Mouse (Mus musculus) neural tube, embryonic 13.5 days (tissue): ENCODE measurements at regions not wholly inside any gene's neighbourhood (a gene's known extent, or its start where the extent isn't known, plus 50 kb on each side); places are given as distances from the start of the nearest gene placed in this dataset.

ENCODE experiments used
- ATAC-seq: fragments of 200-750 bp; cut with Nextera tagmentation; 2 replicates; pipeline ENCODE4 v1.8.0; 2017; ENCODE audit warnings: low read depth, mild to moderate bottlenecking, moderate TSS enrichment, moderate library complexity
- H3K27ac ChIP-seq: fragments of 300-500 bp; sonication (generic); replicated peaks from 2 replicates; pipeline ENCODE4 v1.5.1; 2015; ENCODE audit warnings: moderate library complexity, mild to moderate bottlenecking, inconsistent platforms
- H3K27me3 ChIP-seq: fragments of 300-500 bp; sonication (generic); 2 replicates; pipeline ENCODE4 v1.6.1; 2015; ENCODE audit warnings: mild to moderate bottlenecking, inconsistent platforms
- H3K36me3 ChIP-seq: fragments of 300-500 bp; sonication (generic); 2 replicates; pipeline ENCODE4 v1.6.1; 2015; ENCODE audit warnings: mild to moderate bottlenecking, inconsistent platforms
- H3K4me1 ChIP-seq: fragments of 300-500 bp; sonication (generic); replicated peaks from 2 replicates; pipeline ENCODE4 v1.6.1; 2015; ENCODE audit warnings: inconsistent platforms
- H3K4me2 ChIP-seq: fragments of 300-500 bp; sonication (generic); 2 replicates; pipeline ENCODE4 v1.6.1; 2015; ENCODE audit warnings: inconsistent platforms, mild to moderate bottlenecking, moderate library complexity
- H3K4me3 ChIP-seq: fragments of 300-500 bp; sonication (generic); 2 replicates; pipeline ENCODE4 v1.5.1; 2015; ENCODE audit warnings: mild to moderate bottlenecking, inconsistent platforms
- H3K9ac ChIP-seq: fragments of 300-500 bp; sonication (generic); 2 replicates; pipeline ENCODE4 v1.6.1; 2015; ENCODE audit warnings: moderate library complexity, mild to moderate bottlenecking, inconsistent platforms
- H3K9me3 ChIP-seq: fragments of 300-500 bp; sonication (generic); 2 replicates; pipeline ENCODE4 v1.6.1; 2016; ENCODE audit warnings: inconsistent platforms
- WGBS: fragments of 180-500 bp; shearing (Covaris S2); methylation state at CpG from one replicate; pipeline ENCODE4 v1.1.7; 2015; 5-methylcytosine and 5-hydroxymethylcytosine counted together

DNA sequence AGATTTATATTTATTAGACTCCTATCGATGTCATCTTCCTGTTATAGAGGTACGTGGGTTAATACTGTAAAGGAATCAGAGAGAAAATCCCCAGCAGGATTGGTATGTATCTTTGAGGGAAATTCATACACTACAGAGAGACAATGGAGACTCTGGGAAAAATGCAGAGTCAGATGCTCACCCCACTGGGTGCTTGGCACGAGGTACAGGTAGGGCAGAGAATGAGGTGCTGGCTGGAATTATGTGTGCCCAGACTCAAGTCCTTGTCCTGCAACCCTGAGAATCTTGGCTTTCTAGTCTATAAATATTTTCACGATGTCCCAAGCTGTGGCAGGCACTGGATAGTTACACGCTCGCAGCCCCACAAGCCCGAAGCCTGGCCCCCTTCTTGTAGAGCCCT is 57.8 kb upstream of the Cry1 start:
- H3K4me1 ChIP-seq, result no peaks in the 10 kb centered on the region
- no peak overlapping the region for H3K27ac ChIP-seq
- 90% methylated on average over 7 of the region's 7 CpGs for WGBS
- H3K36me3 ChIP-seq, result no peaks in the 10 kb centered on the region
- no peak overlapping the region for H3K9ac ChIP-seq
- no peak for ATAC-seq
- H3K4me2 ChIP-seq, result no peak overlapping the region
- no peaks in the 10 kb centered on the region for H3K9me3 ChIP-seq
- no peak overlapping the region for H3K4me3 ChIP-seq
- no peaks in the 10 kb centered on the region for H3K27me3 ChIP-seq

DNA sequence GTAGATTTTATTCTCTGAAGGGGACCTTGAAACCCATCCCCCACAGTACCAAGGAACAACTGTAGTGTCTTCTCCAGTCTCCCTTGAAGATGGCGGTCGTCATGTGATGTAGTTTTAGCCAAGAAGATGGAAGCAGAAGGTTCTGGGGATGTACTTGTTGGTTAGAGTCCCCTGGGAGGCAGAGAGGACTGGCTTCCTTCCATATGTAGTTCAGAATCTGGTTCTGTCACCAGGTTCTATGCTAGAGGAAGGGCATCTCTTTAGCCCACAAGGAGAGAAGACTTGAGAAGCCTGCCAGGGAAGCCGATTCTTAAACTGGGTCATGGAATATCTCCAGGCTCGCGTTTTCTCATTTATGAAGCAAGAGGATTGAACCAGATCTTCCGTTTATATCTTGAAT is 58.7 kb upstream of the Cry1 start:
- H3K27me3 ChIP-seq, result no peaks in the 10 kb centered on the region
- H3K27ac ChIP-seq, result no peak overlapping the region
- no peak for ATAC-seq
- WGBS, result 90% methylated on average over 6 of the region's 6 CpGs
- no peaks in the 10 kb centered on the region for H3K4me1 ChIP-seq
- no peak overlapping the region for H3K9ac ChIP-seq
- no peaks in the 10 kb centered on the region for H3K9me3 ChIP-seq
- H3K4me3 ChIP-seq, result no peak overlapping the region
- no peak overlapping the region for H3K4me2 ChIP-seq
- H3K36me3 ChIP-seq, result no peaks in the 10 kb centered on the region

GRCm38 (mm10) chr10:85265746-85266145 is 80.9 kb upstream of the Cry1 start:
- Histone ChIP-seq H3K4me2 (no peak overlapping the region), H3K4me3 (no peak overlapping the region), H3K27me3 (no peaks in the 10 kb centered on the region), H3K9me3 (no peaks in the 10 kb centered on the region), H3K9ac (no peak overlapping the region), H3K36me3 (no peaks in the 10 kb centered on the region), H3K27ac (no peak overlapping the region), H3K4me1 (peaks cover 3% of the 10 kb centered on the region; the same call in 1 of the 2 replicates)
- WGBS, result 38% methylated on average over 5 of the region's 5 CpGs
- peak; percentile 32; the same call in 1 of the 2 replicates for ATAC-seq

DNA sequence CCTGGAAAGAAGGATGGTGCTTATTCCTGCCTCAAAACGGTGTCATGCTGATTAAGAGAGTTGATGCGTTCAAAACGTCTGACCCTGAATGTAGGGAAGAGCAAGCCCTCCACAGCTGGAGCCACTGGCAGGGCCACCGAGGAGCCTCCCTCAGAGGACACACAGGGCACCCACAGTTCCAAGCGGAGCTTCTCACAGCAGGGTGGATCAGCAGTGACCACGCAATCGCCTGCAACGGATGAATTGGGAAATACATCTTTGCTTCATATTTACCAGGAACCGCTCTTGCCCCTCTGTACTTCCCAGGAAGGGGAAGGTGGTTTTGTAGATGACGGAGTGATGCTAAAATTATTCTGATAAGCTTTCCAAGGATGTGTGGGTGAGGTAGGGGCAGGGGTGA is 81.3 kb upstream of the Cry1 start:
- WGBS, result 49% methylated on average over 10 of the region's 10 CpGs
- Histone ChIP-seq H3K27ac (no peak overlapping the region), H3K4me3 (no peak overlapping the region), H3K9ac (no peak overlapping the region), H3K36me3 (no peaks in the 10 kb centered on the region), H3K27me3 (no peaks in the 10 kb centered on the region), H3K4me2 (no peak overlapping the region), H3K9me3 (no peaks in the 10 kb centered on the region), H3K4me1 (peaks cover 5% of the 10 kb centered on the region)
- no peak for ATAC-seq

GRCm38 (mm10) chr10:85266796-85267195 is 81.9 kb upstream of the Cry1 start:
- H3K9me3 ChIP-seq, result no peaks in the 10 kb centered on the region
- 90% methylated on average over 4 of the region's 4 CpGs for WGBS
- no peak overlapping the region for H3K4me3 ChIP-seq
- no peak for ATAC-seq
- H3K27me3 ChIP-seq, result no peaks in the 10 kb centered on the region
- no peak overlapping the region for H3K9ac ChIP-seq
- no peak overlapping the region for H3K27ac ChIP-seq
- H3K4me1 ChIP-seq, result peaks cover 11% of the 10 kb centered on the region
- no peaks in the 10 kb centered on the region for H3K36me3 ChIP-seq
- H3K4me2 ChIP-seq, result no peak overlapping the region

DNA sequence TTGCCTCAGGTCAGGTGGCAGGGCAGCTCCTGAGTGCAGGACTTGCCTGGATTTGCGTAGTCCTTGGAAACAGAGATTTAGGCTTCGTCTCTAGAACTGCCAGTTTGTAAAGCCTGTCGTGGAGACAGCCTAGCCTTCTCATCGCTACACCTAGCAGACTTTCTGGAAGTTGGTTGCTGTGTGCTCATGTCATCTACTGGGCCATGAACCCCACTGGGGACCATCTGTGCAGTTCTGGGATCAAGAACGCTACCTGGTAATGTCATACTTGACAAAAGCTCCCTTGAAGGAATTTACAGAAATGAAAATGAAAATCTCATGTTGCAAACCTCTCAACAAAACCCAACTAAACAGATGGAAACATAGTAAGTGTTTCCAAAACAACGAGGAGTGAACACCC is 85.3 kb upstream of the Cry1 start:
- Histone ChIP-seq H3K4me2 (no peak overlapping the region), H3K27me3 (peaks cover 3% of the 10 kb centered on the region; the same call in 1 of the 2 replicates), H3K9ac (no peak overlapping the region), H3K4me3 (no peak overlapping the region), H3K36me3 (no peaks in the 10 kb centered on the region), H3K9me3 (no peaks in the 10 kb centered on the region), H3K4me1 (peaks cover 14% of the 10 kb centered on the region), H3K27ac (no peak overlapping the region)
- WGBS, result 87% methylated on average over 6 of the region's 6 CpGs
- ATAC-seq, result no peak

GRCm38 (mm10) chr10:85276793-85277192 is 91.9 kb upstream of the Cry1 start:
- H3K4me1 ChIP-seq, result peaks cover 6% of the 10 kb centered on the region
- no peak overlapping the region for H3K9ac ChIP-seq
- H3K9me3 ChIP-seq, result no peaks in the 10 kb centered on the region
- WGBS, result 90% methylated on average over 2 of the region's 2 CpGs
- no peaks in the 10 kb centered on the region for H3K36me3 ChIP-seq
- H3K4me3 ChIP-seq, result no peak overlapping the region
- no peak overlapping the region for H3K4me2 ChIP-seq
- no peak for ATAC-seq
- no peak overlapping the region for H3K27ac ChIP-seq
- H3K27me3 ChIP-seq, result peaks cover 3% of the 10 kb centered on the region; the same call in 1 of the 2 replicates

DNA sequence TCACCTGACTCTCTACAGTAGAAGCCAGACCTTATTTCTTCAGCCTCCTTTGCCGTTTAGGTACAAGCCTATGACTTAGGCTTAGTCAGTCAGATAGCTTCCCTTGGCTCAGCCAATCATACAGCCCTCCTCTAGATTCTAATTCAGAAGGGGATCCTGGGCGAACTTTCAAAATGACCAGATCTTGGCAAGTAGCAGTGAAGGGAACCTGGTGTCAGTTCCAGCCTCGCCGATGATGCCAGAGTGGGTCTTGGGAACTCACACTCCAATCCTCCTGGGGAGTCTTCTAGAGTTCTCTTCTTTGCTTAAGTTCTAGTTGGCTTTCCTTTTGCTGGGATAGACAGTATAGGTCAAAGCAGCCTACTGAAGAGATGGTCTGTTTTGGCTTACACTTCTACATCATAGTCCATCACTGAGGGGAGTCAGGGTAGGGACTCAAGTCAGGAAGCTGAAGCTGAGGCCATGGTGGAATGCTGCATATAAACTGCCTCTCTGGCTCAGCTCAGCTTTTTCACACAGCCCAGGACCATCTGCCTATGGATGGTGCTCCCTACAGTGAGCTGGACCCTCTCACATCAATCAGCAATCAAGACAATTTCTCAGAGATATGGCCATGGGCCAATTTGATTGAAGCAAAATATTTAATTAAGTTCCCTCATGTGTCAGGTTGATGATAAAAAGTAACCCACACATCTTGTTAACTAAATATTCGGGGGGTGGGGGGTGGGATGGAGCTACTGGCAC is 94.7 kb upstream of the Btbd11 start:
- Histone ChIP-seq H3K36me3 (no peaks in the 10 kb centered on the region), H3K27me3 (no peaks in the 10 kb centered on the region), H3K4me2 (no peak overlapping the region), H3K4me1 (peaks cover 22% of the 10 kb centered on the region), H3K9ac (no peak overlapping the region), H3K4me3 (no peak overlapping the region), H3K9me3 (no peaks in the 10 kb centered on the region), H3K27ac (peak overlapping the region; percentile 59)
- WGBS, result 82% methylated on average over 5 of the region's 5 CpGs
- peak; percentile 87 for ATAC-seq

GRCm38 (mm10) chr10:85292477-85292855 is 94.1 kb upstream of the Btbd11 start:
- no peak overlapping the region for H3K9ac ChIP-seq
- H3K4me1 ChIP-seq, result peaks cover 22% of the 10 kb centered on the region
- no peaks in the 10 kb centered on the region for H3K36me3 ChIP-seq
- peak overlapping the region; percentile 59; the same call in 1 of the 2 replicates for H3K27ac ChIP-seq
- no peaks in the 10 kb centered on the region for H3K9me3 ChIP-seq
- peak; percentile 92 for ATAC-seq
- H3K4me2 ChIP-seq, result no peak overlapping the region
- no peaks in the 10 kb centered on the region for H3K27me3 ChIP-seq
- 27% methylated on average over 2 of the region's 2 CpGs for WGBS
- no peak overlapping the region for H3K4me3 ChIP-seq

DNA sequence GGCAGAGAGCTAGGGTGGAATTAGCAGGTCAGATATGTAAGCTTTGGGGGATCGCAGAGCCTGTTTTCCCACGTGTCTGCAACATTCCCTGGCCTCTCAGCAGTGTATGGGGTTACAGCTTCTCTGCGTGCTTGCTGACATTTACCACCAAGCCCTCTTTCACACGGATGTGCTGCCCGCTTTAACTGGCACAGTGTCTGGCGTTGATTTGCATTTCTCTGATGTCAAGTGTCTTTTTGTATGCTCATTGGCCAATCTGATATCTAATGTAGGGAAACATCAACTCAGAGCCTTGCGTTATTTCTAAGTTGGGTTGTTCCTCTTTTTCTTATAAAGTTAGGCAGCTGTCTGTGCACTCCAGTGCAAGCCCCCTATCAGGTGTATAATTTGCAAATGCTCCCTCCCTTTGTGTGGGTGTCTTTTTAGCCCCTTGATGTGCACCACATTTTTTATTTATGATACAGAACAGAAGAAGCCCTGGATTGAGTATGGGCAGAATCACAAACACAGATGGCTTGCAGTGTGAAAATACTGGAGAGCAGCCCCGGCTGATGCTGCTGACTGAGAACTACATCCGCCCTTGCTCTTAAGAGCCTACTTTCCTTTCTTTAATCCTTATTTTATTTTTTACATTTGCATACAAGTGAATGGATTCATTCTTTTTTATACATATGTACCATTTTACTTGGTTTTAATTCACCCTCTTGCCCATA is 93.4 kb upstream of the Btbd11 start:
- peaks cover 20% of the 10 kb centered on the region for H3K4me1 ChIP-seq
- no peak overlapping the region for H3K4me3 ChIP-seq
- H3K9me3 ChIP-seq, result no peaks in the 10 kb centered on the region
- 50% methylated on average over 9 of the region's 9 CpGs for WGBS
- H3K9ac ChIP-seq, result no peak overlapping the region; the same call in 1 of the 2 replicates
- H3K4me2 ChIP-seq, result no peak overlapping the region
- no peaks in the 10 kb centered on the region for H3K36me3 ChIP-seq
- no peaks in the 10 kb centered on the region for H3K27me3 ChIP-seq
- peak overlapping the region; percentile 75 for H3K27ac ChIP-seq
- ATAC-seq, result no peak

DNA sequence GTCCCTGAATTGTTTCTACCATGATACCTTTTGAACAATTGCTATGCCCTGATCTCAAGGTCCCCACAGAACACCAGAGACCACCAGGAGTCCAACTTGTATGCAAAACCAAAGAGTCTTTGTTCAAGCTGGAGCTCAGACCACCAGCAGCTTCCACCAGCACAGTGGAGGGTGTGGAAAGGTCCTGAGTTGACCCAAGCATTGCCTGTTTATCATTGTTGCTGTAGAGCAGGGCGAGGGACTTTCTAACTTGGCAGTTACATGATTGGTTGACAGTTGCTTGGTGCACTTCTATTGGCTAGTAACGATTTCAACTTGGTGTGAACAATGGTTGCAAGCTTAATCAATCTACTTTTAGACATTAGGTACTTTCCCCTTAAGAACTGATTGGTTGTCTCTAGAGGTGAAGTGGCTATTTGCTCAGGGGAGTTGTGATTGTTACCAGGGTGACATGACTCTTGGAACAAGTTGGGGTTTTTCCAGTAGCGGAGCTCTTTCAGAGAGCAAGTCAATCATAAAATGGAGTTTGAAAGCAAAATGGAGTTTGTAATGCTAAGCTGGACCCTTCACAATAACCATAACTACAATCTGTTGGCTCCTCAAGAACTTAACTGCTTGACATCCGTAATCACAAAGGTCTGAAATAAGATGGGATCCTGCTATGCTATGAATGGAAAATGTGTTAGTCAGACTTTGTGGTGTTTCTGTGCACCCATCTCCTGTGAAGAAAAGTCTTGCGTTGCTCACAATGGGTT is 91.3 kb upstream of the Btbd11 start:
- WGBS, result 87% methylated on average over 5 of the region's 5 CpGs
- Histone ChIP-seq H3K27ac (no peak overlapping the region), H3K4me2 (no peak overlapping the region), H3K36me3 (no peaks in the 10 kb centered on the region), H3K4me3 (no peak overlapping the region), H3K4me1 (peaks cover 19% of the 10 kb centered on the region), H3K9ac (no peak overlapping the region), H3K9me3 (no peaks in the 10 kb centered on the region), H3K27me3 (no peaks in the 10 kb centered on the region)
- no peak for ATAC-seq

DNA sequence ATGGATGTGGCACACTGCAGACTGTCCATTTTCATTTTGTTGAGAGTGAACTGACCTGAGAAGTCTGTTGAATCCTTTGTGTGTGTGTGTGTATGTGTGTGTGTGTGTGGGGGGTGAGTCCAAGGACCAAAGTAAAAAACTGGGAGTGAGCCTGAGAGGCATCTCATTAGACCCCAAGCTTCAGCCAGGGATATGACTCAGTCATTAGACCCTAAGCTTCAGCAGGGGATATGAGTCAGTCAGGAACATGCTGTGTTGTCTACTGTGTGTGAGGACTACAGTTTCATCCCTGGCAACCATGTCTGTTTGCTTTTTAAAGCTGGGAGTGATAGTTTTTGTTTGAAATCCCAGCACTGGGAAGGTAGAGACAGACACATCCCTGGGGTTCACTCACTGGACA is 74.8 kb upstream of the Btbd11 start:
- H3K36me3 ChIP-seq, result no peaks in the 10 kb centered on the region
- no peak overlapping the region for H3K27ac ChIP-seq
- H3K9me3 ChIP-seq, result no peaks in the 10 kb centered on the region
- H3K9ac ChIP-seq, result no peak overlapping the region
- no peaks in the 10 kb centered on the region for H3K27me3 ChIP-seq
- H3K4me2 ChIP-seq, result no peak overlapping the region
- H3K4me3 ChIP-seq, result no peak overlapping the region
- ATAC-seq, result no peak
- peaks cover 13% of the 10 kb centered on the region for H3K4me1 ChIP-seq
